ENCODE assay signal across 8 mouse cellular contexts in genomic region chr11:102739278-102739966, GRCm38 (mm10). TPM values are rescaled to one million over a fixed set of nuclear protein-coding genes. Genes with fewer than 3 reads are reported as not detected.
DNase-seq lines count a peak whose midpoint lies in the region; ATAC-seq and TF ChIP-seq lines count a peak whose summit lies in the region.

No protein-coding gene starts in this region.

- H3K4me2 ChIP-seq in heart, embryonic 12.5 days: peak overlapping the region; percentile 75
- peak overlapping the region; percentile 13; the same call in 1 of the 2 replicates for H3K4me2 ChIP-seq in liver, embryonic 14.5 days (ENCODE audit: low read depth)
- H3K4me2 ChIP-seq in neural tube, embryonic 12.5 days (replicated peaks): peak overlapping the region; percentile 68

- H3K36me3 ChIP-seq in heart, embryonic 12.5 days: no peaks in the 10 kb centered on the region
- H3K36me3 ChIP-seq in liver, embryonic 14.5 days (replicated peaks; ENCODE audit: control insufficient read depth, insufficient read depth, low read depth): no peaks in the 10 kb centered on the region
- no peaks in the 10 kb centered on the region for H3K36me3 ChIP-seq in neural tube, embryonic 12.5 days

- H3K27ac ChIP-seq in heart, embryonic 12.5 days (ENCODE audit: poor library complexity, severe bottlenecking): no peak overlapping the region
- no peak overlapping the region for H3K27ac ChIP-seq in liver, embryonic 14.5 days
- H3K27ac ChIP-seq in neural tube, embryonic 12.5 days: no peak overlapping the region

- TF ChIP-seq CTCF in liver, embryonic 14.5 days (IDR thresholded peaks at IDR 0.05; ENCODE audit: low read depth): peak; percentile 71

- DNase-seq in spleen, postnatal 36 days (ENCODE audit: low spot score in 2 of 2): peak; percentile 35 to 37
- DNase-seq in spleen, adult 12 weeks (ENCODE audit: low spot score): no peak
- DNase-seq in cerebellum, postnatal 25 days: peak; percentile 87 to 88
- peak; percentile 64 for DNase-seq in kidney, postnatal 10 days
- DNase-seq in liver, embryonic 14.5 days (ENCODE audit: low read depth in 3 of 3, low spot score in 3 of 3): peak; percentile 10 to 19 (median 19)
- DNase-seq in thymus, postnatal 4 days: peak; percentile 74

- ATAC-seq in heart, embryonic 12.5 days (ENCODE audit: insufficient number of reproducible peaks, low FRiP score): no peak
- ATAC-seq in liver, embryonic 14.5 days (ENCODE audit: insufficient read depth): no peak
- ATAC-seq in neural tube, embryonic 12.5 days (ENCODE audit: low FRiP score, low read depth): 0 out of 2 replicates have a peak, but pooled peaks have one; percentile 33

- no peak for TF ChIP-seq EP300 in liver, embryonic 14.5 days (IDR thresholded peaks at IDR 0.05; ENCODE audit: low read depth)

- H3K4me1 ChIP-seq in heart, embryonic 12.5 days (replicated peaks): peaks cover 20% of the 10 kb centered on the region
- peaks cover 0 to 3% of the 10 kb centered on the region in 2 experiments; a peak in 1 of 4 replicates for H3K4me1 ChIP-seq in liver, embryonic 14.5 days (replicated peaks; ENCODE audit: control insufficient read depth in 2 of 2, insufficient read depth in 2 of 2, low read length in 1 of 2)
- peaks cover 17% of the 10 kb centered on the region for H3K4me1 ChIP-seq in neural tube, embryonic 12.5 days

- H3K9ac ChIP-seq in heart, embryonic 12.5 days: peak overlapping the region; percentile 54
- no peak overlapping the region for H3K9ac ChIP-seq in liver, embryonic 14.5 days (replicated peaks)
- peak overlapping the region; percentile 54 for H3K9ac ChIP-seq in neural tube, embryonic 12.5 days

- H3K9me3 ChIP-seq in heart, embryonic 12.5 days (replicated peaks): 0 out of 2 replicates have a peak, but pooled peaks cover 3% of the 10 kb centered on the region
- H3K9me3 ChIP-seq in liver, embryonic 14.5 days (ENCODE audit: control insufficient read depth, low read length): no peaks in the 10 kb centered on the region
- H3K9me3 ChIP-seq in neural tube, embryonic 12.5 days: no peaks in the 10 kb centered on the region

- 4% methylated on average over 20 of the region's 20 CpGs for WGBS in heart, embryonic 12.5 days
- 7% methylated on average over 20 of the region's 20 CpGs for WGBS in liver, embryonic 14.5 days (ENCODE audit: insufficient replicate concordance)
- WGBS in neural tube, embryonic 12.5 days: 4% methylated on average over 20 of the region's 20 CpGs

- H3K27me3 ChIP-seq in heart, embryonic 12.5 days (replicated peaks): peaks cover 16% of the 10 kb centered on the region; the same call in 1 of the 2 replicates
- H3K27me3 ChIP-seq in liver, embryonic 14.5 days (ENCODE audit: control insufficient read depth, insufficient read depth, low read length): no peaks in the 10 kb centered on the region
- H3K27me3 ChIP-seq in neural tube, embryonic 12.5 days (replicated peaks): peaks cover 6% of the 10 kb centered on the region; the same call in 1 of the 2 replicates

- peak overlapping the region; percentile 36 for H3K4me3 ChIP-seq in heart, embryonic 12.5 days
- no peak overlapping the region; a peak in 1 of 4 replicates for H3K4me3 ChIP-seq in liver, embryonic 14.5 days (ENCODE audit: insufficient read depth in 1 of 2, low read depth in 2 of 2, low read length in 2 of 2)
- H3K4me3 ChIP-seq in neural tube, embryonic 12.5 days: peak overlapping the region; percentile 25; the same call in 1 of the 2 replicates

RNA-seq across cellular contexts. Expression of gene Adam11, which starts 21.8 kb away (rescaled TPM):
- 9.1 and 10.0 TPM in 2 replicates for polyA plus RNA-seq in heart, embryonic 12.5 days (2016; fragmentation: Nextera tagmentation; extraction: Ambion mirVana)
- polyA plus RNA-seq in liver, embryonic 14.5 days (2012; rRNA removed): 0.30 TPM in 2 replicates
- polyA plus RNA-seq in liver, embryonic 14.5 days (2014; fragmentation: Nextera tagmentation; extraction: Ambion mirVana): 0.04 and 0.06 TPM in 2 replicates
- 33.2 and 41.6 TPM in 2 replicates for polyA plus RNA-seq in neural tube, embryonic 12.5 days (2016; fragmentation: Nextera tagmentation; extraction: Ambion mirVana)

RNA-seq across cellular contexts. Expression of gene Ccdc43, which starts 41.8 kb away (rescaled TPM):
- 46.4 and 46.5 TPM in 2 replicates for polyA plus RNA-seq in heart, embryonic 12.5 days (2016; fragmentation: Nextera tagmentation; extraction: Ambion mirVana)
- 4.0 and 7.1 TPM in 2 replicates for polyA plus RNA-seq in liver, embryonic 14.5 days (2012; rRNA removed)
- polyA plus RNA-seq in liver, embryonic 14.5 days (2014; fragmentation: Nextera tagmentation; extraction: Ambion mirVana): 14.1 and 14.7 TPM in 2 replicates
- polyA plus RNA-seq in neural tube, embryonic 12.5 days (2016; fragmentation: Nextera tagmentation; extraction: Ambion mirVana): 43.7 and 45.9 TPM in 2 replicates

Comparison
In these comparisons a context has a peak if more than half of its experiments do, and no peak if none do; other contexts are left out.
1. H3K4me2 ChIP-seq: peak in every context shown above with its lines; median percentile 75 in heart, embryonic 12.5 days; 68 in neural tube, embryonic 12.5 days; 13 in liver, embryonic 14.5 days.
2. H3K4me3 ChIP-seq: peak in heart, embryonic 12.5 days (single experiment) and neural tube, embryonic 12.5 days (single experiment); none in liver, embryonic 14.5 days (0 of 2).